Mouse (Mus musculus) heart, postnatal 0 days (tissue): ENCODE measurements at regions not wholly inside any gene's neighbourhood (a gene's known extent, or its start where the extent isn't known, plus 50 kb on each side); places are given as distances from the start of the nearest gene placed in this dataset.
A peak's percentile ranks its signal among the peaks of the same experiment; 100 is the strongest.

ENCODE experiments used
- ATAC-seq: fragments of 200-750 bp; cut with Nextera tagmentation; 2 replicates; pipeline ENCODE4 v1.8.0; 2017; ENCODE audit warnings: low read depth, moderate number of reproducible peaks, moderate library complexity; ENCODE audit not compliant: insufficient read depth
- DNase-seq: peaks from one replicate; pipeline ENCODE4 v3.0.0-alpha.2; 2016; ENCODE audit warnings: low spot score
- H3K27ac ChIP-seq: fragments of 300-500 bp; sonication (generic); 2 replicates; pipeline ENCODE4 v1.5.1; 2014; ENCODE audit warnings: low read depth, mild to moderate bottlenecking
- H3K27me3 ChIP-seq: fragments of 300-500 bp; sonication (generic); 2 replicates; pipeline ENCODE4 v1.6.1; 2014; ENCODE audit warnings: low read length, mixed read lengths; ENCODE audit not compliant: control insufficient read depth, insufficient read depth
- H3K36me3 ChIP-seq: fragments of 300-500 bp; sonication (generic); replicated peaks from 2 replicates; pipeline ENCODE4 v1.6.1; 2014; ENCODE audit warnings: low read length, mixed read lengths; ENCODE audit not compliant: control insufficient read depth, insufficient read depth
- H3K4me1 ChIP-seq: fragments of 300-500 bp; sonication (generic); 2 replicates; pipeline ENCODE4 v1.6.1; 2014; ENCODE audit warnings: antibody characterized with exemption; ENCODE audit not compliant: control insufficient read depth, insufficient read depth
- H3K4me2 ChIP-seq: fragments of 300-500 bp; sonication (generic); 2 replicates; pipeline ENCODE4 v1.6.1; 2014; ENCODE audit warnings: low read depth, mild to moderate bottlenecking, low read length, moderate library complexity
- H3K4me3 ChIP-seq: fragments of 300-500 bp; sonication (generic); 2 replicates; pipeline ENCODE4 v1.5.1; 2014; ENCODE audit warnings: low read depth, low read length
- H3K9ac ChIP-seq: fragments of 300-500 bp; sonication (generic); replicated peaks from 2 replicates; pipeline ENCODE4 v1.6.1; 2014; ENCODE audit warnings: low read depth, low read length, mixed read lengths
- H3K9me3 ChIP-seq: fragments of 300-500 bp; sonication (generic); replicated peaks from 2 replicates; pipeline ENCODE4 v1.6.1; 2016; ENCODE audit warnings: low read length; ENCODE audit not compliant: control insufficient read depth
- CTCF ChIP-seq: IDR thresholded peaks from 2 replicates; pipeline ENCODE4 v1.5.1; 2016; ENCODE audit warnings: antibody characterized with exemption, control low read depth, low read depth
- EP300 ChIP-seq: IDR thresholded peaks from 2 replicates; pipeline ENCODE4 v1.6.1; 2016; ENCODE audit warnings: antibody characterized with exemption, low read depth
- WGBS: fragments of 180-500 bp; shearing (Covaris S2); extraction: QIAGEN DNeasy Blood & Tissue Kit; methylation state at CpG from one replicate; pipeline ENCODE4 v1.1.7; 2014; 5-methylcytosine and 5-hydroxymethylcytosine counted together

GRCm38 (mm10) chr6:31117666-31118065 lies 158.8 kb upstream of the Klf14 start:
- TF ChIP-seq EP300 (no peak), CTCF (no peak)
- Histone ChIP-seq H3K4me2 (no peak overlapping the region), H3K36me3 (no peaks in the 10 kb centered on the region), H3K9ac (no peak overlapping the region), H3K9me3 (no peaks in the 10 kb centered on the region), H3K4me3 (no peak overlapping the region), H3K27ac (no peak overlapping the region), H3K27me3 (no peaks in the 10 kb centered on the region), H3K4me1 (peaks cover 22% of the 10 kb centered on the region)
- ATAC-seq (no peak), DNase-seq (no peak)
- WGBS, result 86% methylated on average over 12 of the region's 12 CpGs

GRCm38 (mm10) chr6:31121008-31121407 lies 162.1 kb upstream of the Klf14 start:
- peaks cover 7% of the 10 kb centered on the region for H3K4me1 ChIP-seq
- ATAC-seq (peak; percentile 51), DNase-seq (peak; percentile 80)
- 30% methylated on average over 8 of the region's 8 CpGs for WGBS
- H3K36me3 ChIP-seq, result no peaks in the 10 kb centered on the region
- H3K4me3 ChIP-seq, result no peak overlapping the region
- peak overlapping the region; percentile 46 for H3K27ac ChIP-seq
- no peaks in the 10 kb centered on the region for H3K27me3 ChIP-seq
- no peak overlapping the region for H3K9ac ChIP-seq
- H3K9me3 ChIP-seq, result no peaks in the 10 kb centered on the region
- peak overlapping the region; percentile 28 for H3K4me2 ChIP-seq
- no peak for TF ChIP-seq CTCF
- no peak for TF ChIP-seq EP300

- no peak for DNase-seq
- no peaks in the 10 kb centered on the region for H3K9me3 ChIP-seq
- no peak overlapping the region for H3K27ac ChIP-seq
- WGBS, result 79% methylated on average over 5 of the region's 5 CpGs
- H3K4me3 ChIP-seq, result no peak overlapping the region
- no peaks in the 10 kb centered on the region; the same call in none of the 2 replicates for H3K4me1 ChIP-seq
- no peaks in the 10 kb centered on the region for H3K27me3 ChIP-seq
- no peak overlapping the region for H3K9ac ChIP-seq
- H3K4me2 ChIP-seq, result no peak overlapping the region
- no peak for TF ChIP-seq EP300
- no peak for TF ChIP-seq CTCF
- no peak for ATAC-seq
- no peaks in the 10 kb centered on the region for H3K36me3 ChIP-seq
These were observed 164.0 kb upstream of the Klf14 start for GRCm38 (mm10) chr6:31122895-31123294.

- Histone ChIP-seq H3K36me3 (no peaks in the 10 kb centered on the region), H3K27me3 (no peaks in the 10 kb centered on the region), H3K27ac (no peak overlapping the region), H3K4me2 (no peak overlapping the region), H3K9me3 (no peaks in the 10 kb centered on the region), H3K4me1 (no peaks in the 10 kb centered on the region; the same call in none of the 2 replicates), H3K4me3 (no peak overlapping the region), H3K9ac (no peak overlapping the region)
- no peak for ATAC-seq
- no peak for DNase-seq
- 75% methylated on average over 4 of the region's 4 CpGs for WGBS
- TF ChIP-seq EP300 (no peak), CTCF (no peak)
These were observed 164.6 kb upstream of the Klf14 start for GRCm38 (mm10) chr6:31123342-31123990.

- Histone ChIP-seq H3K36me3 (no peaks in the 10 kb centered on the region), H3K27me3 (no peaks in the 10 kb centered on the region), H3K4me1 (no peaks in the 10 kb centered on the region; the same call in none of the 2 replicates), H3K27ac (no peak overlapping the region), H3K4me2 (no peak overlapping the region), H3K9ac (no peak overlapping the region), H3K4me3 (no peak overlapping the region), H3K9me3 (no peaks in the 10 kb centered on the region)
- no peak for DNase-seq
- ATAC-seq, result 0 out of 2 replicates have a peak, but pooled peaks have one; percentile 38
- no peak for TF ChIP-seq CTCF
- no peak for TF ChIP-seq EP300
- 51% methylated on average over 6 of the region's 6 CpGs for WGBS
These were observed 165.2 kb upstream of the Klf14 start for GRCm38 (mm10) chr6:31124076-31124475.

- ATAC-seq (no peak), DNase-seq (no peak)
- no peak for TF ChIP-seq CTCF
- no peak for TF ChIP-seq EP300
- no peak overlapping the region for H3K4me2 ChIP-seq
- no peak overlapping the region for H3K9ac ChIP-seq
- WGBS, result 83% methylated on average over 4 of the region's 4 CpGs
- no peak overlapping the region for H3K4me3 ChIP-seq
- H3K27me3 ChIP-seq, result no peaks in the 10 kb centered on the region
- H3K4me1 ChIP-seq, result no peaks in the 10 kb centered on the region; the same call in none of the 2 replicates
- no peaks in the 10 kb centered on the region for H3K36me3 ChIP-seq
- H3K9me3 ChIP-seq, result no peaks in the 10 kb centered on the region
- no peak overlapping the region for H3K27ac ChIP-seq
These were observed 166.0 kb upstream of the Klf14 start for GRCm38 (mm10) chr6:31124872-31125271.
